Mouse (Mus musculus) intestine, embryonic 15.5 days (tissue): ENCODE measurements around the gene Flt3. TPM values are rescaled to one million over a fixed set of nuclear protein-coding genes. Genes with fewer than 3 reads are reported as not detected.

Experiments
- ATAC-seq: fragments of 200-750 bp; cut with Nextera tagmentation; 2 replicates; pipeline ENCODE4 v1.8.0; 2017; ENCODE audit warnings: moderate TSS enrichment, moderate library complexity
- H3K27ac ChIP-seq: fragments of 300-500 bp; sonication (generic); 2 replicates; pipeline ENCODE4 v1.5.1; 2015; ENCODE audit warnings: mild to moderate bottlenecking, inconsistent platforms
- H3K27me3 ChIP-seq: fragments of 300-500 bp; sonication (generic); replicated peaks from 2 replicates; pipeline ENCODE4 v1.6.1; 2015; ENCODE audit warnings: inconsistent platforms
- H3K36me3 ChIP-seq: fragments of 300-500 bp; sonication (generic); 2 replicates; pipeline ENCODE4 v1.6.1; 2015; ENCODE audit warnings: inconsistent platforms
- H3K4me1 ChIP-seq: fragments of 300-500 bp; sonication (generic); replicated peaks from 2 replicates; pipeline ENCODE4 v1.6.1; 2015; ENCODE audit warnings: inconsistent platforms
- H3K4me2 ChIP-seq: fragments of 300-500 bp; sonication (generic); replicated peaks from 2 replicates; pipeline ENCODE4 v1.6.1; 2015; ENCODE audit warnings: mild to moderate bottlenecking, inconsistent platforms
- H3K4me3 ChIP-seq: fragments of 300-500 bp; sonication (generic); replicated peaks from 2 replicates; pipeline ENCODE4 v1.5.1; 2015; ENCODE audit warnings: inconsistent platforms
- H3K9ac ChIP-seq: fragments of 300-500 bp; sonication (generic); 2 replicates; pipeline ENCODE4 v1.6.1; 2015; ENCODE audit warnings: inconsistent platforms
- H3K9me3 ChIP-seq: fragments of 300-500 bp; sonication (generic); 2 replicates; pipeline ENCODE4 v1.6.1; 2016; ENCODE audit warnings: inconsistent platforms
- WGBS: fragments of 180-500 bp; shearing (Covaris S2); methylation state at CpG from one replicate; pipeline ENCODE4 v1.1.7; 2015; 5-methylcytosine and 5-hydroxymethylcytosine counted together
- polyA plus RNA-seq: library from polyadenylated mRNA; unstranded; fragments of >200 nt; fragmentation: Nextera tagmentation; extraction: Ambion mirVana; gene quantifications from 2 replicates; pipeline ENCODE4 v1.2.1, GENCODE M21; 2015

Flt3 gene
- polyA plus RNA-seq, 1 experiment from 2014 or later, result 0.31 TPM

DNA sequence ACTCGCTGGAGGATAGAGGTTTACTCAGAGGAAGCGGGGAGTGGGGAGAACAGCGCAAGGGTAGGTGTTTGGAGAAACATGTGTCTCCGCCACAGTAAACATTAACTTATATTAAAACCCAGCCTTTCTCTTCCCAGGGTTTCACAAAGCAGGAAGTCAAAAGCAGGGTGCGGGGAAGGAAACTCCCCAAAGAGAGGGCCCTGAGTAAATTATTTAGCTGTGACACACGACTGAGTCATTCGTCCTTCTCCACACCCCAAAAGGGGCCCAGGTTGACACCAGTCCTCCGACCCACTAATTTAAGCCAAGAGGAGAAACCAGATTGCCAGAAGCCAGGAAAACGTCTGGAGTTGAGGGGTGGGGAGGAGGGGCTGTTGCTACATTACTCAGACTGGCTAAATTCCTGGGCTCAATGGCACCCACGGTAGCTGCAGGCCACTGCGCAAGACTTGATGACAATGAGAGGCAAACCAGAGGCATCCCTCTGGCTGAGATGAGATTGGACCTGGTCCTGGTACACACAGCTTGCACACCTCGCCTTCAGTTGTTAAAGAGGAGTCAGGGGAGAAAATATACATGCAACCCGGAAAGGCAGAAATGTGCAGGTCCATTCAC lies 107.7 kb downstream of the Flt3 start:
- Histone ChIP-seq H3K4me2 (peak overlapping the region; percentile 43), H3K36me3 (no peaks in the 10 kb centered on the region), H3K27me3 (peaks cover 26% of the 10 kb centered on the region; the same call in 1 of the 2 replicates), H3K9ac (peak overlapping the region; percentile 13; the same call in 1 of the 2 replicates), H3K4me3 (no peak overlapping the region), H3K9me3 (no peaks in the 10 kb centered on the region), H3K27ac (peak overlapping the region; percentile 81), H3K4me1 (peaks cover 17% of the 10 kb centered on the region)
- ATAC-seq, result peak; percentile 79
- 24% methylated on average over 13 of the region's 13 CpGs for WGBS

DNA sequence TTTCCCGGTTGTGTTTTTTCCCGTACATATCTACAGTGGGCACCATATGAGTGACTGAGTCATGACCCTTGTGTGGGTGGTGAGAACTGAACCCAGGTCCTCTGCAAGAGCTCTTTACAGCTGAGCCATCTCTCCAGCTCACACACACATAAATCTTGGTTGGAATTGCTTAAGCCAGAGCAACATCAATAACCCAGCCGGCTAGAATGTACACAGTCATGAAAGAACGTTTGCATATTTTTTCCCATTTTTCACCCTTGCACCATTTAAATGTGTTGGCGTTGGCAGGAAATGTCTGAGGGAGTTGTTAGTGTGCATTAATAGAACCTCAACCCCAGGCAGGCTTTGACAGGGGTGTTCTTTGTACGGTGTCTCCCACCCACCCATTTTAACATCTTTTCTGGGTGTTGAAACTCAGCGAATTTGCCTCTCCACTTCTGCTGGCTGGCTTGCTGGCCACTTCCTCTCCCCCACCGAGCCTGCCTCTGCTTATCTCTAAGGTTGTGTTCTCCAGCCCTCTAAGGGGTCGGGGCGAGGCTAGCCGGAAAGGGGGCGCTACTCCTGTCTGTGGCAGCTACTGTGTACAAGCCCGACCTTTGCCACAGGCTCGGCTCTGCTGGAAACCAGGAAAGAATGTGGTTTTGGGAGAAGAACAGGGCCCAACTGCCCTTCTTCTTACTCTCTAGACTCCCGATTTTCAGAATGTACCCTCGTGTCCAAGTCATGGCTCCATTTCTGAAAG lies 108.4 kb downstream of the Flt3 start:
- no peaks in the 10 kb centered on the region for H3K36me3 ChIP-seq
- ATAC-seq, result peak; percentile 48
- WGBS, result 22% methylated on average over 16 of the region's 16 CpGs
- H3K4me1 ChIP-seq, result peaks cover 17% of the 10 kb centered on the region
- H3K9me3 ChIP-seq, result no peaks in the 10 kb centered on the region
- peak overlapping the region; percentile 13; the same call in 1 of the 2 replicates for H3K9ac ChIP-seq
- peak overlapping the region; percentile 43 for H3K4me2 ChIP-seq
- H3K4me3 ChIP-seq, result no peak overlapping the region
- peaks cover 26% of the 10 kb centered on the region; the same call in 1 of the 2 replicates for H3K27me3 ChIP-seq
- H3K27ac ChIP-seq, result peak overlapping the region; percentile 81

DNA sequence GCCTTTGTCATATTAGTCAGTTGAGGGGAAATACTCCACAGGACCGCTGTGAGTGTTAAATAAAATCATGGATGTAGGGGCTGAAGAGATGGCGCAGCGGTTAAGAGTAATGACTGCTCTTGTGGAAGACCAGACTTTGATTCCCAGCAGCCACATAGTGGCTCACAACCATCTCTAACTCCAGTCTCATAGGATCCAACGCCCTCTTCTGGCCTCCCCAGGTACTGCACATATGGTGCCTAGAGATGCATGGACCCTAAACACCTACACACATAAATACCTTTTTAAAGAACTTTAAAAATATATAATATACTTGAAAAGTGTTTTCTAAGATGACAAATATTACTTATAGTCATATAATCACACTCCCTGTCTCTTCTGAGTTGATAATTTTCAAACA lies 115.9 kb downstream of the Flt3 start:
- no peaks in the 10 kb centered on the region for H3K4me1 ChIP-seq
- no peak overlapping the region for H3K4me2 ChIP-seq
- H3K27ac ChIP-seq, result no peak overlapping the region
- no peak for ATAC-seq
- H3K36me3 ChIP-seq, result no peaks in the 10 kb centered on the region
- no peaks in the 10 kb centered on the region for H3K9me3 ChIP-seq
- no peak overlapping the region for H3K4me3 ChIP-seq
- H3K9ac ChIP-seq, result no peak overlapping the region
- peaks cover 14% of the 10 kb centered on the region for H3K27me3 ChIP-seq
- WGBS, result 74% methylated on average over 4 of the region's 4 CpGs

Other genes with a start within 250 kb of the Flt3 start
- gene Gsx1, start 211.8 kb downstream of the Flt3 start, polyA plus RNA-seq, result not detected in 2 replicates
- 5.7 and 5.8 TPM in 2 replicates for gene Pdx1, start 130.5 kb downstream of the Flt3 start, polyA plus RNA-seq
- gene Cdx2, start 93.2 kb downstream of the Flt3 start, polyA plus RNA-seq, result 36.0 and 38.2 TPM in 2 replicates
- gene Urad, start 78.0 kb downstream of the Flt3 start, polyA plus RNA-seq, result 1.6 and 1.7 TPM in 2 replicates
- 64.5 and 67.5 TPM in 2 replicates for gene Pan3, start 29.7 kb upstream of the Flt3 start, polyA plus RNA-seq